Mouse (Mus musculus) mouse embryonic stem cell (cell line): ENCODE data around the gene Pbp2.

Experiments
- in situ Hi-C, 2 experiments: fragments of 300-500 bp; cut with MboI; formaldehyde crosslinking; loops; 1 replicate in 1 of 2; 3 replicates in 1 of 2; pipeline ENCODE4 v1.14.3; 2019 to 2020; ENCODE audit warnings: low sequenced_read_pairs in 2 of 2, low pct_unique_long_range_greater_than_20kb in 1 of 2, mixed read lengths in 1 of 2; ENCODE audit not compliant: unreplicated experiment in 1 of 2

Gene Pbp2

GRCm38 (mm10) chr6:135304576-135305260 lies 5.5 kb downstream of the Pbp2 start:
- in situ Hi-C loops, result no loop called here

GRCm38 (mm10) chr6:135302421-135303125 lies 7.6 kb downstream of the Pbp2 start:
- in situ Hi-C loops, result no loop called here

- in situ Hi-C loops, result no loop called here
These were observed 9.7 kb downstream of the Pbp2 start for GRCm38 (mm10) chr6:135300469-135300868.

GRCm38 (mm10) chr6:135299024-135299550 lies 11.1 kb downstream of the Pbp2 start:
- in situ Hi-C loops, result no loop called here

GRCm38 (mm10) chr6:135297570-135297969 lies 12.6 kb downstream of the Pbp2 start:
- in situ Hi-C loops, result no loop called here

GRCm38 (mm10) chr6:135296267-135296666 lies 13.9 kb downstream of the Pbp2 start:
- in situ Hi-C loops, result no loop called here

- in situ Hi-C loops, result no loop called here
These were observed 14.9 kb downstream of the Pbp2 start for GRCm38 (mm10) chr6:135295082-135295861.

- in situ Hi-C loops, result no loop called here
These were observed 16.1 kb downstream of the Pbp2 start for GRCm38 (mm10) chr6:135294150-135294549.

GRCm38 (mm10) chr6:135292391-135292790 lies 17.8 kb downstream of the Pbp2 start:
- in situ Hi-C loops, result no loop called here

GRCm38 (mm10) chr6:135279856-135280255 lies 30.3 kb downstream of the Pbp2 start:
- in situ Hi-C loops, result no loop called here

GRCm38 (mm10) chr6:135279286-135279685 lies 30.9 kb downstream of the Pbp2 start:
- in situ Hi-C loops, result no loop called here

- in situ Hi-C loops, result no loop called here
These were observed 31.9 kb downstream of the Pbp2 start for GRCm38 (mm10) chr6:135278302-135278701.

GRCm38 (mm10) chr6:135276474-135277295 lies 33.5 kb downstream of the Pbp2 start:
- in situ Hi-C loops, result no loop called here

- in situ Hi-C loops, result no loop called here
These were observed 35.0 kb downstream of the Pbp2 start for GRCm38 (mm10) chr6:135275231-135275630.

- in situ Hi-C loops, result no loop called here
These were observed 37.1 kb downstream of the Pbp2 start for GRCm38 (mm10) chr6:135273066-135273465.

GRCm38 (mm10) chr6:135271761-135272160 lies 38.4 kb downstream of the Pbp2 start:
- in situ Hi-C loops, result no loop called here

GRCm38 (mm10) chr6:135269626-135270025 lies 40.6 kb downstream of the Pbp2 start:
- in situ Hi-C loops, result no loop called here

GRCm38 (mm10) chr6:135268392-135268791 lies 41.8 kb downstream of the Pbp2 start:
- in situ Hi-C loops, result no loop called here
